ENCODE assay signal across 8 mouse cellular contexts in the genomic region with DNA sequence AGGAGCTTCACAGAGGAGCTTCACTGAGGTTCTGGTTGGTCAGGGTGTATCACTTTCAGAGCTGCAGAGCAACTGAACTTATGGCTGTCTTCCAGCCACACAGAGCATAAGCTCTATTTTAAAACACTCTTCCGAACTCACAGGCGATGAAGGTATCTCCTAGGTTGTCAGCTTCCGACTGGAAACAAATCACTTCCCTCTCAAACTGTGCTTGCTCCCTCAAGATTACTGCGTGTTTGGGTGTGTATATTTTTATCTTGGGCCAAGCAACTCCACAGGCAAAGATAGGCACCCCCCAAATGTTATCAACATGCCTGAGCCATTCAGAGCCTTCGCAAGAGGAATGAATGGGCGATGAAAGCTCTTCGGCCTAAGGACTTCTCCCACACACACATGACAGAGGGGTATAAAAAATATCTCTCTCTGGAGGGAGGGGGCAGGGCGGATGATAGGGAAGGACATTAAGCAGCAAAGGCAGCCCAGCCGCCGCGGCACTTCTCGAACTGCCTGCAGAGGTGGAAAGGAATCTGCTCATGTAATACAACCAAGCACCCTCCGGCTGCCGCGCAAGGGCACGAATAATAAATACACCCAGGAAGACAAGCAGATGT. TPM values are rescaled to one million over a fixed set of nuclear protein-coding genes. Genes with fewer than 3 reads are reported as not detected.
DNase-seq lines count a peak whose midpoint lies in the region; ATAC-seq and TF ChIP-seq lines count a peak whose summit lies in the region.

No protein-coding gene starts in this region.

- H3K4me1 ChIP-seq in MEL (ENCODE audit: control insufficient read depth in 1 of 2, insufficient read depth in 2 of 2, low read length in 2 of 2), result peaks cover 0 to 18% of the 10 kb centered on the region in 2 experiments; a peak in 2 of 4 replicates
- H3K4me1 ChIP-seq in forebrain, postnatal 0 days (ENCODE audit: insufficient read depth), result peaks cover 20% of the 10 kb centered on the region
- peaks cover 67% of the 10 kb centered on the region for H3K4me1 ChIP-seq in hindbrain, embryonic 10.5 days (replicated peaks)
- H3K4me1 ChIP-seq in lung, embryonic 16.5 days (replicated peaks; ENCODE audit: control insufficient read depth, insufficient read depth, low read length), result peaks cover 33% of the 10 kb centered on the region

- peak overlapping the region; percentile 83 for H3K4me2 ChIP-seq in forebrain, postnatal 0 days (ENCODE audit: low read depth)
- peak overlapping the region; percentile 93 for H3K4me2 ChIP-seq in lung, embryonic 16.5 days (ENCODE audit: low read depth, low read length)

- H3K9me3 ChIP-seq in MEL (replicated peaks; ENCODE audit: insufficient read depth, low read length), result no peaks in the 10 kb centered on the region
- H3K9me3 ChIP-seq in forebrain, postnatal 0 days (ENCODE audit: low read length), result no peaks in the 10 kb centered on the region
- H3K9me3 ChIP-seq in hindbrain, embryonic 10.5 days, result no peaks in the 10 kb centered on the region
- no peaks in the 10 kb centered on the region for H3K9me3 ChIP-seq in lung, embryonic 16.5 days (ENCODE audit: control insufficient read depth, low read length)

- no peak for ATAC-seq in forebrain, postnatal 0 days
- ATAC-seq in lung, embryonic 16.5 days (ENCODE audit: low read depth), result no peak

- no peak overlapping the region for H3K9ac ChIP-seq in MEL (ENCODE audit: control insufficient read depth, low read depth, low read length, poor library complexity, severe bottlenecking)
- H3K9ac ChIP-seq in forebrain, postnatal 0 days, result peak overlapping the region; percentile 91
- H3K9ac ChIP-seq in lung, embryonic 16.5 days (ENCODE audit: low read length), result peak overlapping the region; percentile 94

- H3K36me3 ChIP-seq in MEL (ENCODE audit: control insufficient read depth in 1 of 2, insufficient read depth in 2 of 2, low read length in 2 of 2), result peaks cover 0 to 9% of the 10 kb centered on the region in 2 experiments; a peak in 2 of 4 replicates
- no peaks in the 10 kb centered on the region for H3K36me3 ChIP-seq in forebrain, postnatal 0 days (ENCODE audit: insufficient read depth)
- no peaks in the 10 kb centered on the region for H3K36me3 ChIP-seq in hindbrain, embryonic 10.5 days
- H3K36me3 ChIP-seq in lung, embryonic 16.5 days (ENCODE audit: control insufficient read depth, insufficient read depth, low read length), result no peaks in the 10 kb centered on the region

- TF ChIP-seq CTCF in MEL (IDR thresholded peaks at IDR 0.05 in 2 of 3, conservative IDR thresholded peaks at IDR 0.05 in 1 of 3; ENCODE audit: control insufficient read depth in 1 of 3, insufficient read depth in 1 of 3, low read depth in 2 of 3, low read length in 3 of 3, poor library complexity in 1 of 3, severe bottlenecking in 1 of 3), result no peak
- TF ChIP-seq CTCF in forebrain, postnatal 0 days (IDR thresholded peaks at IDR 0.05; ENCODE audit: low read depth), result no peak

- no peaks in the 10 kb centered on the region for H3K79me2 ChIP-seq in MEL (ENCODE audit: control insufficient read depth, insufficient read depth, low read length, poor library complexity)

- peak; percentile 71 to 86 for TF ChIP-seq EP300 in MEL (IDR thresholded peaks at IDR 0.05; ENCODE audit: low read depth in 1 of 2, low read length in 2 of 2)

- 2% methylated on average over 16 of the region's 16 CpGs for WGBS in forebrain, postnatal 0 days
- WGBS in hindbrain, embryonic 10.5 days, result 4% methylated on average over 16 of the region's 16 CpGs
- WGBS in lung, embryonic 16.5 days, result 2% methylated on average over 16 of the region's 16 CpGs

- H3K4me3 ChIP-seq in MEL (ENCODE audit: control insufficient read depth in 1 of 2, insufficient read depth in 1 of 2, low read depth in 2 of 2, low read length in 2 of 2), result peak overlapping the region; percentile 10 to 15; a peak in 1 of 4 replicates
- peak overlapping the region; percentile 96 for H3K4me3 ChIP-seq in forebrain, postnatal 0 days (ENCODE audit: low read depth, low read length)
- H3K4me3 ChIP-seq in hindbrain, embryonic 10.5 days, result peak overlapping the region; percentile 91
- H3K4me3 ChIP-seq in lung, embryonic 16.5 days (ENCODE audit: low read length), result peak overlapping the region; percentile 92

- TF ChIP-seq POLR2A in MEL (IDR thresholded peaks at IDR 0.05; ENCODE audit: control insufficient read depth in 1 of 2, insufficient read depth in 1 of 2, low read depth in 1 of 2, low read length in 2 of 2, poor library complexity in 1 of 2), result no peak

- peaks cover 9 to 12% of the 10 kb centered on the region in 2 experiments for H3K27me3 ChIP-seq in MEL (ENCODE audit: control insufficient read depth in 1 of 2, insufficient read depth in 2 of 2, low read length in 2 of 2)
- no peaks in the 10 kb centered on the region for H3K27me3 ChIP-seq in forebrain, postnatal 0 days (ENCODE audit: insufficient read depth, low read length)
- H3K27me3 ChIP-seq in hindbrain, embryonic 10.5 days (ENCODE audit: insufficient read depth, poor library complexity, severe bottlenecking), result no peaks in the 10 kb centered on the region
- H3K27me3 ChIP-seq in lung, embryonic 16.5 days (ENCODE audit: control insufficient read depth, insufficient read depth, low read depth, low read length), result no peaks in the 10 kb centered on the region

- no peak for TF ChIP-seq RAD21 in MEL (IDR thresholded peaks at IDR 0.05; ENCODE audit: low read depth, low read length)

- peak; percentile 75 for DNase-seq in MEL (ENCODE audit: low read depth, low spot score)
- DNase-seq in c-Kit-positive CD71-positive TER-119-negative erythroid progenitor cells, embryonic 14.5 days (ENCODE audit: low read depth), result peak; percentile 20
- DNase-seq in forebrain, postnatal 0 days, result peak; percentile 64
- DNase-seq in hindbrain, embryonic 10.5 days (ENCODE audit: low spot score), result peak; percentile 57
- peak; percentile 50 to 51 for DNase-seq in layer of hippocampus, postnatal 14 days (ENCODE audit: low spot score in 2 of 2)
- DNase-seq in ovary, adult 18-20 months (ENCODE audit: low spot score), result peak; percentile 12
- peak; percentile 58 for DNase-seq in thymus, postnatal 4 days

- no peak overlapping the region for H3K27ac ChIP-seq in MEL (ENCODE audit: control insufficient read depth, low read depth, low read length)
- peak overlapping the region; percentile 97 for H3K27ac ChIP-seq in forebrain, postnatal 0 days (ENCODE audit: low read depth, low read length)
- peak overlapping the region; percentile 99 for H3K27ac ChIP-seq in hindbrain, embryonic 10.5 days
- H3K27ac ChIP-seq in lung, embryonic 16.5 days (ENCODE audit: low read length), result peak overlapping the region; percentile 86

TF ChIP-seq in MEL, 35 proteins besides CTCF, POLR2A, EP300 and RAD21:
- TF ChIP-seq NELFE (IDR thresholded peaks at IDR 0.05; ENCODE audit: low read depth, low read length) (no peak), MXI1 (IDR thresholded peaks at IDR 0.05; ENCODE audit: low read depth, low read length) (peak; percentile 44; the same call in 1 of the 2 replicates), UBTF (IDR thresholded peaks at IDR 0.05; ENCODE audit: borderline replicate concordance, insufficient read depth, low read depth, low read length) (no peak), MAFK (IDR thresholded peaks at IDR 0.05; ENCODE audit: borderline replicate concordance, low read depth, low read length) (peak; percentile 62; the same call in 1 of the 2 replicates), SIN3A (IDR thresholded peaks at IDR 0.05; ENCODE audit: low read length) (peak; percentile 34; the same call in 1 of the 2 replicates), BHLHE40 (IDR thresholded peaks at IDR 0.05; ENCODE audit: borderline replicate concordance, low read depth, low read length) (peak; percentile 63), MYC (IDR thresholded peaks at IDR 0.05; ENCODE audit: low read depth, low read length) (0 out of 2 replicates have a peak, but pooled peaks have one; percentile 27), MAX (IDR thresholded peaks at IDR 0.05; ENCODE audit: low read length) (peak; percentile 51; the same call in 1 of the 2 replicates), ETS1 (IDR thresholded peaks at IDR 0.05; ENCODE audit: low read depth, low read length) (peak; percentile 72), TCF12 (IDR thresholded peaks at IDR 0.05; ENCODE audit: low read depth, low read length) (peak; percentile 85), NRF1 (IDR thresholded peaks at IDR 0.05; ENCODE audit: insufficient read depth, low read depth, low read length, poor library complexity, severe bottlenecking) (no peak), USF2 (IDR thresholded peaks at IDR 0.05; ENCODE audit: borderline replicate concordance in 1 of 2, insufficient read depth in 1 of 2, low read depth in 1 of 2, low read length in 2 of 2) (no peak), RCOR1 (IDR thresholded peaks at IDR 0.05; ENCODE audit: low read depth, low read length) (peak; percentile 100), GATA1 (IDR thresholded peaks at IDR 0.05; ENCODE audit: low read depth, low read length) (peak; percentile 91), SMC3 (IDR thresholded peaks at IDR 0.05; ENCODE audit: low read depth, low read length) (no peak), TAL1 (IDR thresholded peaks at IDR 0.05; ENCODE audit: low read length) (peak; percentile 43), MAZ (IDR thresholded peaks at IDR 0.05; ENCODE audit: low read depth, low read length) (no peak)
TF ChIP-seq in MEL: peak in this region for 11.

RNA-seq across cellular contexts. Expression of a gene that starts 1.0 kb away (rescaled TPM):
- total RNA-seq in MEL (2012; rRNA removed), result 0.04 and 0.07 TPM in 2 replicates
- under 1 TPM in 1 of 2 experiments, not detected in 1; 0.91 TPM for polyA plus RNA-seq in MEL (2012; ENCODE audit: insufficient read depth in 1 of 2, insufficient read length in 2 of 2, low read depth in 1 of 2, low replicate concordance in 2 of 2, missing spikeins in 1 of 2)
- 36.8 and 43.2 TPM in 2 replicates for total RNA-seq in forebrain, postnatal 0 days (2014; rRNA removed)
- 17.0 and 25.5 TPM in 2 replicates for polyA plus RNA-seq in forebrain, postnatal 0 days (2015; fragmentation: Nextera tagmentation; extraction: Ambion mirVana)
- 21.4 and 27.7 TPM in 2 replicates for polyA plus RNA-seq in hindbrain, embryonic 10.5 days (2016; fragmentation: Nextera tagmentation; extraction: Ambion mirVana)
- total RNA-seq in layer of hippocampus, postnatal 14 days (2021), result 10 to 100 TPM; 62.2 to 70.4 TPM
- polyA plus RNA-seq in lung, embryonic 16.5 days (2015; fragmentation: Nextera tagmentation; extraction: Ambion mirVana), result 16.7 and 17.3 TPM in 2 replicates

Comparison
In these comparisons a context has a peak if more than half of its experiments do, and no peak if none do; other contexts are left out.
1. DNase-seq: peak in every context shown above with its lines; median percentile 75 in MEL; 64 in forebrain, postnatal 0 days; 58 in thymus, postnatal 4 days; 57 in hindbrain, embryonic 10.5 days; 50 in layer of hippocampus, postnatal 14 days; 20 in c-Kit-positive CD71-positive TER-119-negative erythroid progenitor cells, embryonic 14.5 days; 12 in ovary, adult 18-20 months.
2. H3K4me3 ChIP-seq: peak in every context shown above with its lines; median percentile 96 in forebrain, postnatal 0 days; 92 in lung, embryonic 16.5 days; 91 in hindbrain, embryonic 10.5 days; 12 in MEL.